Mouse (Mus musculus): Measurements from ENCODE around the gene Onecut1.

GRCm38 (mm10) chr9:74861561-74861980 lies at the start of gene Onecut1:
- TF ChIP-seq CTCF (IDR thresholded peaks at IDR 0.05; ENCODE audit: control insufficient read depth, insufficient read depth, insufficient replicate concordance, low read depth, low read length) (no peak), POLR2A (IDR thresholded peaks at IDR 0.05; ENCODE audit: control insufficient read depth, low read depth, low read length) (no peak)

Data from testis, adult 2 months (tissue).